In genomic region chr14:43796905-43797470, GRCm38 (mm10) we compare ENCODE assay signal across 11 mouse cellular contexts. TPM values are rescaled to one million over a fixed set of nuclear protein-coding genes. Genes with fewer than 3 reads are reported as not detected.
A peak's percentile ranks its signal among the peaks of the same experiment; 100 is the strongest.
DNase-seq lines count a peak whose midpoint lies in the region; ATAC-seq and TF ChIP-seq lines count a peak whose summit lies in the region.
"Not testable (repeated sequence)": the region's sequence is repeated elsewhere in the genome, so short reads cannot be mapped to it uniquely, and the experiment has no call there.
"Had no signal": no experiment of that assay in that cellular context is flagged by ENCODE, and none has a peak within 500 bp of the region (broad histone marks: within the 10 kb centered on the region; RNA-seq: fewer than 3 reads in every experiment).

No protein-coding gene starts in this region.

- peak overlapping the region; percentile 45 for H3K4me3 ChIP-seq in embryonic facial prominence, embryonic 10.5 days
- not testable (repeated sequence) for H3K4me3 ChIP-seq in forebrain, postnatal 0 days (ENCODE audit: low read depth, low read length); lung, embryonic 14.5 days (ENCODE audit: low read depth, low read length)
- H3K4me3 ChIP-seq in hindbrain, embryonic 13.5 days: peak overlapping the region; percentile 20
- peak overlapping the region; percentile 20; the same call in 1 of the 2 replicates for H3K4me3 ChIP-seq in neural tube, embryonic 12.5 days
- peak overlapping the region; percentile 75 for H3K4me3 ChIP-seq in testis, adult 2 months (ENCODE audit: control insufficient read depth, low read depth, low read length)

- not testable (repeated sequence) for H3K9ac ChIP-seq in forebrain, postnatal 0 days; lung, embryonic 14.5 days; neural tube, embryonic 12.5 days
- H3K9ac ChIP-seq in hindbrain, embryonic 13.5 days: 0 out of 2 replicates have a peak overlapping the region, but pooled peaks have one; percentile 24

- WGBS in embryonic facial prominence, embryonic 10.5 days: 7% methylated on average over 23 of the region's 23 CpGs
- 14% methylated on average over 23 of the region's 23 CpGs for WGBS in forebrain, postnatal 0 days
- 13% methylated on average over 23 of the region's 23 CpGs for WGBS in hindbrain, embryonic 13.5 days
- WGBS in lung, embryonic 14.5 days: 9% methylated on average over 23 of the region's 23 CpGs
- 13% methylated on average over 23 of the region's 23 CpGs for WGBS in neural tube, embryonic 12.5 days

- H3K27ac ChIP-seq in embryonic facial prominence, embryonic 10.5 days (replicated peaks); forebrain, postnatal 0 days (ENCODE audit: low read depth, low read length); hindbrain, embryonic 13.5 days; lung, embryonic 14.5 days (ENCODE audit: low read depth); neural tube, embryonic 12.5 days: not testable (repeated sequence)
- peak overlapping the region; percentile 70 for H3K27ac ChIP-seq in testis, adult 2 months (ENCODE audit: control insufficient read depth, insufficient read depth, low read depth, low read length)

- H3K4me2 ChIP-seq in forebrain, postnatal 0 days (ENCODE audit: low read depth): peak overlapping the region; percentile 38
- H3K4me2 ChIP-seq in hindbrain, embryonic 13.5 days: peak overlapping the region; percentile 48
- H3K4me2 ChIP-seq in lung, embryonic 14.5 days: peak overlapping the region; percentile 48
- peak overlapping the region; percentile 58 for H3K4me2 ChIP-seq in neural tube, embryonic 12.5 days (replicated peaks)

- H3K4me1 ChIP-seq in embryonic facial prominence, embryonic 10.5 days; forebrain, postnatal 0 days (ENCODE audit: insufficient read depth); hindbrain, embryonic 13.5 days (replicated peaks); lung, embryonic 14.5 days (ENCODE audit: insufficient read depth); neural tube, embryonic 12.5 days: not testable (repeated sequence)
- H3K4me1 ChIP-seq in testis, adult 2 months (ENCODE audit: control insufficient read depth, insufficient read depth, low read length): peaks cover 13% of the 10 kb centered on the region

- not testable (repeated sequence) for H3K36me3 ChIP-seq in embryonic facial prominence, embryonic 10.5 days (replicated peaks); forebrain, postnatal 0 days (ENCODE audit: insufficient read depth); hindbrain, embryonic 13.5 days; lung, embryonic 14.5 days (ENCODE audit: insufficient read depth); neural tube, embryonic 12.5 days; testis, adult 2 months (ENCODE audit: control insufficient read depth, insufficient read depth, low read length)

- DNase-seq in ZHBTc4 (ENCODE audit: low read depth, low spot score): peak; percentile 58
- DNase-seq in embryonic facial prominence, embryonic 10.5 days (ENCODE audit: low spot score): peak; percentile 25
- DNase-seq in forebrain, postnatal 0 days; lung, embryonic 14.5 days: not testable (repeated sequence)
- peak; percentile 3 to 7 for DNase-seq in kidney, postnatal 4 days

- ATAC-seq in forebrain, postnatal 0 days: peak; percentile 60
- peak; percentile 80 for ATAC-seq in hindbrain, embryonic 13.5 days (ENCODE audit: low FRiP score)
- peak; percentile 75; the same call in 1 of the 2 replicates for ATAC-seq in lung, embryonic 14.5 days (ENCODE audit: insufficient read depth)
- peak; percentile 78 for ATAC-seq in neural tube, embryonic 12.5 days (ENCODE audit: low FRiP score, low read depth)

- not testable (repeated sequence) for TF ChIP-seq CTCF in forebrain, postnatal 0 days (IDR thresholded peaks at IDR 0.05; ENCODE audit: low read depth); lung, embryonic 14.5 days (IDR thresholded peaks at IDR 0.05; ENCODE audit: low read depth); testis, adult 2 months (IDR thresholded peaks at IDR 0.05; ENCODE audit: control insufficient read depth, insufficient read depth, insufficient replicate concordance, low read depth, low read length)

- TF ChIP-seq POLR2A in testis, adult 2 months (IDR thresholded peaks at IDR 0.05; ENCODE audit: control insufficient read depth, low read depth, low read length): peak; percentile 45; the same call in 1 of the 2 replicates

- not testable (repeated sequence) for H3K27me3 ChIP-seq in embryonic facial prominence, embryonic 10.5 days (replicated peaks; ENCODE audit: low read depth, poor library complexity, severe bottlenecking); forebrain, postnatal 0 days (ENCODE audit: insufficient read depth, low read length); hindbrain, embryonic 13.5 days; lung, embryonic 14.5 days (ENCODE audit: insufficient read depth, low read length); neural tube, embryonic 12.5 days (replicated peaks); testis, adult 2 months (ENCODE audit: control insufficient read depth, insufficient read depth, low read length)

- H3K9me3 ChIP-seq in embryonic facial prominence, embryonic 10.5 days; forebrain, postnatal 0 days (ENCODE audit: low read length); hindbrain, embryonic 13.5 days; lung, embryonic 14.5 days (ENCODE audit: low read depth, low read length); neural tube, embryonic 12.5 days: not testable (repeated sequence)

RNA-seq across cellular contexts. Expression of gene Gm8180, which starts 12.4 kb away (rescaled TPM):
- not detected in 2 replicates for polyA plus RNA-seq in embryonic facial prominence, embryonic 10.5 days (2016; fragmentation: Nextera tagmentation; extraction: Ambion mirVana)
- total RNA-seq in forebrain, postnatal 0 days (2014; rRNA removed): not detected in 2 replicates
- not detected in 2 replicates for polyA plus RNA-seq in forebrain, postnatal 0 days (2015; fragmentation: Nextera tagmentation; extraction: Ambion mirVana)
- not detected in 2 replicates for polyA plus RNA-seq in hindbrain, embryonic 13.5 days (2015; fragmentation: Nextera tagmentation; extraction: Ambion mirVana)
- polyA plus RNA-seq in lung, embryonic 14.5 days (2014; fragmentation: Nextera tagmentation; extraction: Ambion mirVana): not detected in 2 replicates
- not detected in 2 replicates for polyA plus RNA-seq in neural tube, embryonic 12.5 days (2016; fragmentation: Nextera tagmentation; extraction: Ambion mirVana)
- polyA plus RNA-seq in testis, adult 2 months (2012; rRNA removed): 2.4 and 4.1 TPM in 2 replicates
- total RNA-seq: gastrocnemius, postnatal 25 days; heart, postnatal 36 days had no signal

RNA-seq across cellular contexts. Expression of gene Gm6526, which starts 49.3 kb away (rescaled TPM):
- polyA plus RNA-seq in embryonic facial prominence, embryonic 10.5 days (2016; fragmentation: Nextera tagmentation; extraction: Ambion mirVana): not detected in 2 replicates
- total RNA-seq in forebrain, postnatal 0 days (2014; rRNA removed): not detected in 2 replicates
- polyA plus RNA-seq in forebrain, postnatal 0 days (2015; fragmentation: Nextera tagmentation; extraction: Ambion mirVana): not detected in 2 replicates
- polyA plus RNA-seq in hindbrain, embryonic 13.5 days (2015; fragmentation: Nextera tagmentation; extraction: Ambion mirVana): not detected in 2 replicates
- not detected in 2 replicates for polyA plus RNA-seq in lung, embryonic 14.5 days (2014; fragmentation: Nextera tagmentation; extraction: Ambion mirVana)
- polyA plus RNA-seq in neural tube, embryonic 12.5 days (2016; fragmentation: Nextera tagmentation; extraction: Ambion mirVana): not detected in 2 replicates
- polyA plus RNA-seq in testis, adult 2 months (2012; rRNA removed): 1.1 and 1.4 TPM in 2 replicates
- total RNA-seq: gastrocnemius, postnatal 25 days; heart, postnatal 36 days had no signal
- polyA plus RNA-seq: spleen, adult 2 months had no signal
